Mouse (Mus musculus) testis, adult 10 weeks (tissue): ENCODE measurements around the gene Olfr731. TPM values are rescaled to one million over a fixed set of nuclear protein-coding genes. Genes with fewer than 3 reads are reported as not detected.

ENCODE experiments used
- polyA plus RNA-seq: library from polyadenylated mRNA; stranded (reverse); fragments of 350-450 nt; fragmentation: Illumina TruSeq; extraction: RNeasy Lipid Tissue Mini Kit (QIAGEN cat#74804); gene quantifications from one replicate; pipeline ENCODE4 v1.2.3, GENCODE M21; 2014; ENCODE audit warnings: low read depth, low replicate concordance

The Olfr731 gene
- polyA plus RNA-seq: 0.41 TPM

GRCm38 (mm10) chr14:50241766-50242165 lies at the start of gene Olfr731:
TSS of gene Olfr731 (minus strand) at chr14:50241866.

DNA sequence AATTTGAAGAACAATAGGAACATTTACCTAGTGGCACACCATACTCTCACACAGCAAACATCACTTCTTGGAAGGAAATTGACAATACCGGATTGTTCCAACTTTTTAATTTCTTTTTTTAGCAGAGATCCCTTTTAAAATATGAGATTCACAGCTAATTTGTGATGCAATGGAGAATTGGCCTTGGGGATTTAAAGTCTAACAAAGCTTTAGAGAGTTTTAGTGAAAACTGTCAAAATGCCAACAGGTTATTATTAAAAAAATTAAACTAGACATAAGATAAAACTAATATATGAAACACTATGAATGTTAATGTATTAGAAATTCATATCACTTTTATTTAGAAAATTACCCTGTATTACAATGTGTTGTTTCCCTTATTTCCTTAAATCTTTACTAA lies 42.4 kb upstream of the Olfr731 start, which contains the start of gene Olfr732:
Gene Olfr732, minus strand, starts transcription at position 101 of the 400 bp plus-strand sequence.

DNA sequence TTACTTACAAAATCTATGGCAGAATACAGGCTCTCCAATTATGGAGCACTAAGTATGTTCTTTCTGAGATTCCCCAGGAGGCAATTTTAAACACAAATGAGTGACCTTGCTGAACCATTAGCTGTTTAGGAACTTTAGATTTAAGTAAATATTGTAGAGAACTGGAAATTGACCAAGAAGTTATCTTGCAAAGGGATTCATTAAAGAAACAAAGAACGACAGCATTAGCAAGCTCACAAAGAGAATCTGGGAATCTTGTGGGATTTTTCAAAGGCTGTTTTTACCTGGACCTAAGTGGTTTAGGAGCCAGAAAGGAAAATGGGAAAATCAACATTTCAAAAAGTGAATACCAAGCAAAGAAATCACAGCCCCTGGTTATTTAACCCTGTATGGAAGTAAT lies 53.6 kb downstream of the Olfr731 start, which contains the start of gene Olfr730:
Gene Olfr730, minus strand, starts transcription at position 101 of the 400 bp plus-strand sequence.

Other genes starting within 250 kb of the Olfr731 start
- not detected for gene Olfr725, start 201.5 kb downstream of the Olfr731 start, polyA plus RNA-seq
- gene Olfr726, start 150.9 kb downstream of the Olfr731 start, polyA plus RNA-seq: not detected
- not detected for gene Olfr727, start 118.7 kb downstream of the Olfr731 start, polyA plus RNA-seq
- not detected for gene Olfr728, start 99.2 kb downstream of the Olfr731 start, polyA plus RNA-seq
- not detected for gene Olfr729, start 89.0 kb downstream of the Olfr731 start, polyA plus RNA-seq
- not detected for gene Olfr730, start 53.7 kb downstream of the Olfr731 start, polyA plus RNA-seq
- gene Olfr732, start 42.3 kb upstream of the Olfr731 start, polyA plus RNA-seq: 0.49 TPM
- gene Olfr733, start 59.7 kb upstream of the Olfr731 start, polyA plus RNA-seq: 0.56 TPM
- 0.56 TPM for gene Olfr734, start 84.9 kb upstream of the Olfr731 start, polyA plus RNA-seq
- gene Olfr735, start 107.0 kb upstream of the Olfr731 start, polyA plus RNA-seq: 0.63 TPM
- gene Tlr11, start 116.0 kb upstream of the Olfr731 start, polyA plus RNA-seq: 0.10 TPM
- 0.10 TPM for gene Olfr736, start 139.3 kb upstream of the Olfr731 start, polyA plus RNA-seq
- gene Olfr738, start 165.7 kb upstream of the Olfr731 start, polyA plus RNA-seq: not detected
- gene Olfr739, start 176.8 kb upstream of the Olfr731 start, polyA plus RNA-seq: not detected
- not detected for gene Olfr740, start 203.7 kb upstream of the Olfr731 start, polyA plus RNA-seq
- gene Olfr741, start 230.9 kb upstream of the Olfr731 start, polyA plus RNA-seq: not detected